Mouse (Mus musculus) embryo, embryonic 9.5 days (tissue): ENCODE measurements around the gene Prox2.
A peak's percentile ranks its signal among the peaks of the same experiment; 100 is the strongest.

Experiments used
- DNase-seq: peaks from one replicate; pipeline ENCODE4 v3.0.0-alpha.2; 2017; ENCODE audit errors: extremely low spot score

Prox2 gene

GRCm38 (mm10) chr12:85131361-85131760, 20.8 kb upstream of the Prox2 start:
- no peak for DNase-seq

GRCm38 (mm10) chr12:85129426-85129978, 18.9 kb upstream of the Prox2 start:
- DNase-seq: no peak

DNA sequence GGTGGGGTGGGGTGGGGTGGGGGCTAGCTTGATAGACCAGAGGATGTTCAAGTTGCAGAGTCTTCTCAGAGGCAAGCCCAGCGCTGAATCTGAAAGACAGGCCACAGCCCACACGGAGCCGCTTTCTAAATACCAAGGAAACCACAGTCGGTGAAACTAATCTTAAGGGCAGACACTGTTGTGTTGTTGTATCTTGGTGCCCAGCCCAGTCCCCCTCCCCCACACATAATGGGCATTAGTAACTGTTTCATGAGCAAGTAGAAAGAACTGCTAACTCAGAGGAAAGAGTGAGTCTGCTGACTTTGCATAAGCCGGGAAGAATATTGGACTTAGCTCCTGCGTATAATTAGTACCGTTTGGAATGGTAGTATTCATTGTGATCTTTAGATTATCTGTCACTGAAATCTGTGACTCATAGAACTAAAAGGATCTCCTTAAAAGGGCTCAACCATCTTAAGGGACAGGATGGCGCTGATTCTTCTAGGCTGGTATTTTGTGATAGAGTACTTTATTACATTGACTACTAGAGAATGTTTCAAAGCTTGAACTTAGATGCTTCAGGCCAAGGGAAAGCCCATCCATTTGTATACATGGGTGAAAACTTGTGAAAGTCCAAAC, 16.5 kb upstream of the Prox2 start:
- no peak for DNase-seq

DNA sequence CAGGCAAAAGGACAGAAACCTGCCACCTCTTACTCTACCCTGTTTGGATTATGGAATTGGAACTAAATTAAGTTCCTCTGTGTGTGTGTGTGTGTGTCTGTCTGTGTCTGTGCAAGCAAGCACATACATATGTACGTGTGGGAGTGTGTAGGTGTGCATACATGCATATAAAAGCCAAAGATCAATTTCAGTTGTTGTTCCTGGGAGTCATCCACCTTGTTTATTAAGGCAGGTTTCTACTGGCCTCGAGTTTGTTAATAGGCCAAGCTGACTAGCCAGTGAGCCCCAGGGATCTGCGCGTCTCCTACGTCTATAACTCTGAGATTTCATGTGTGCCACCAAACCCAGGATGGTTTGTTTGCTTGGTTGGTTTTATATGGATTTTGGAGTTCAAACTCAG, 14.2 kb upstream of the Prox2 start:
- no peak for DNase-seq

DNA sequence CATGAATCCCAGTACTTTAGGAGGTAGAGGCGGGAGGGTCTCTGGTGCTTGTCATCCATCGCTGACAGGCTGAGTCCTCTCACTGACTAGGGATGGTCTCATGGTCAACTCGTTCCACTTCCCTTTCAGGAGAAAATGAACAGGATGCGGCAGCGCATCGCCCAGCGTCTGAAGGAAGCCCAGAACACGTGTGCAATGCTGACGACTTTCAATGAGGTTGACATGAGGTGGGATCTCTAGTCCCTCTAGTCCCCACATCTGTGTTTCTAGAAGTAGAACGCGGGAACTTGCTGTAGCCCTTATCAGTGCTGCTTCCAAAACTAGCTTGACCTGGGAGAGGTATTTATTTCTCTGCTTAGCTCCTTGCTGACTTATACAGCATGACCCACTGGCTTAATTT, 13.1 kb upstream of the Prox2 start:
- no peak for DNase-seq

DNA sequence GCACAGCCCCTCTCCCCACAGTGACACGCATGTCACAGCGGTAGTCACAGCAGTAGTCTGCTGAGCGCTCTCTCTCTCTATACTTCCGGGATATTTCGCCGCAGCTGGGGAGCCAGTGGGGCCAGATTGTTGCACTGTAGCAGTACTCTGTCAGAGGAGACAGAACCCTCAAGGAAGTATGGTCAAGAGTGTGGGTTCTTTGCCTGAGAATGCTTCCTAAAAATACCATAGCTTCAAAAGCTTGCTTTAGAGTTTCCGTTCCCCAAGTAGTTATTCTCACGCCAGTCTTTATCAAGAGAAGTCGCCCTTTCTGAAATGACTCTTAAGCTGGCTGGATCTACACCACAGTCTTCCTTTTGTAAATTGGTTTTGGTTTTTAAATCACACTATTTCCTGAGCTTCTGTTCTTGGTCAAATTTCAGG, 12.6 kb upstream of the Prox2 start:
- DNase-seq: no peak

DNA sequence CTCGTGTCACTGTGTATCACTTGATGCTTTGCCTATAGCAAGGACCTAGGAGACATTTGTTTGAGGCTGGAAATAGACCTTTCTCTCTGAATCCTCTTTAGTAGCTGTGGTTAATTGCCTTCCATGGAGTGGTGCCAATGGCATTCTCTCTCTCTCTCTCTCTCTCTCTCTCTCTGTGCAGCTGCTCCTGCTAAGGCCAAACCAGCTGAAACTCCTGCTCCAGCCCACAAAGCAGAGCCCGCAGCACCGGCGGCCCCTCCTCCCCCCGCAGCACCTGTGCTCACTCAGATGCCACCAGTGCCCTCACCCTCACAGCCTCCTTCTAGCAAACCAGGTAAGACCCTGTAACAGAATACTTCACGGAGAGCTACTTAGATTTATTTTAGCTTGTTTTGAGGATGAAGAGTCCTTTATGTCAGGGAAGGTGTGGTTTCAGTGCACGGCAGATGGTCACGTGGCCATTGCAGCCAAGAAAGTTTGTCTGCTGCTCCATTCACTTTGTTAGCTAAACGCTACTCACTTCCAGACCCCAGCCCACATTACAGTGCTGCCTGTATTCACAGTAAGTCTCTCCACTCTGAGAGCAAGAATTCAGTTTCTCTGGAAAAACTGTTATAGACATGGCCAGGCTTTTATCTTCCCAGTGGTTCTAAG, 11.4 kb upstream of the Prox2 start:
- DNase-seq: no peak

GRCm38 (mm10) chr12:85115678-85116077, 5.1 kb upstream of the Prox2 start:
- no peak for DNase-seq

GRCm38 (mm10) chr12:85113917-85114316, 3.4 kb upstream of the Prox2 start:
- no peak for DNase-seq

DNA sequence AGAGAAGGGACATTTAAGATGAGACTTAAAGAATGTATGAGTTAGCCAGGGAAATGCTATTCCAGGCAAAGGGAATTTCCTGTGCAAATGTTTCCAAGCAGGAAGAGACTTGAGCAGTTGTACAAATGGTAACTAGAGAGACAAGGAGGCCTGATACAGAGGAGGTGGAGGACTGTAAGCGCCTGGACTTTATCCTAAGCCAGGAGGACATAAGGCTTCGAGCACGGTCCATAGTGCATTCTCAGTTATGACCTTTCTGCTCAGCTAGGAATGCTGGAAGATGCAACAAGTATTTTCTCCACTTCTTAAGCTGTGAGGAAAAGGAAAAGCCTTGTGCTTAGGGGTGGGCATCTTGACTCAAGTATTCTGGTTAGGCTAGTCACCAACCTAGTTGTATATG, 2.8 kb upstream of the Prox2 start:
- DNase-seq: no peak

DNA sequence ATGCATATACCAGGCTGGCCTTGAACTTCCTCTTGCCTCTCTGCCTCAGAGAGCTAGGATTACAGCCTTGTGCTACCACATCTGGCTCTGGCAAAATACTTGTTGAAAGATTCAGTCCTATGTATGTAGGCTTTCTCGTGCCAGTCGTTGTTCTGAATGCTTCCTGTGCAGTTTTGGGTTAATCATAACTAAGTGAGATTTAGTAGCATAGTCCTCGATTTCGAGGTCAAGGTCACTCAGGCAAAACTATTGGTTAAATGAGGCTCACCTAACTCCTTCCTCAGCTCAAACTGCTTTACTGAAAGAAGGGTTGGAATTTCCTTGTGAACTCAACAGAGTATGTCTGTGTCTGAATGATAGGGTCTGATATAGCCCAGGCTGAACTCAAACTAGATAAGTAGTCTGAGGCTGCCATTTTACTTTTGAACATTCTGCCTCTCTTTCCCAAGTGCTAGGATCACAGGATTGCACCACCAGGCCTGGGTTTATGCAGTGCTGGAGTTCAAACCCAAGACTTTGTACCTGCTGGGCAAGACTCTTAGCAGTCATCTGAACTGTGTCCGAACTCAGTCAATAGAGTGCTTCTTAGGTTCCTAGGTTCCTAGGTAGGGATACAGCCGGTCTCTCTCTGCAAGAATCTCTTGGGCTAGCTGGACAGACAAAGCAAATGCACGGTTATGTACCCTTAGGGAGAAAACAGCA, 2.1 kb upstream of the Prox2 start:
- no peak for DNase-seq

GRCm38 (mm10) chr12:85110011-85110697, 405 bp downstream of the Prox2 start:
- DNase-seq: no peak

- no peak for DNase-seq
Observed at GRCm38 (mm10) chr12:85109426-85109825, 1.1 kb downstream of the Prox2 start.

DNA sequence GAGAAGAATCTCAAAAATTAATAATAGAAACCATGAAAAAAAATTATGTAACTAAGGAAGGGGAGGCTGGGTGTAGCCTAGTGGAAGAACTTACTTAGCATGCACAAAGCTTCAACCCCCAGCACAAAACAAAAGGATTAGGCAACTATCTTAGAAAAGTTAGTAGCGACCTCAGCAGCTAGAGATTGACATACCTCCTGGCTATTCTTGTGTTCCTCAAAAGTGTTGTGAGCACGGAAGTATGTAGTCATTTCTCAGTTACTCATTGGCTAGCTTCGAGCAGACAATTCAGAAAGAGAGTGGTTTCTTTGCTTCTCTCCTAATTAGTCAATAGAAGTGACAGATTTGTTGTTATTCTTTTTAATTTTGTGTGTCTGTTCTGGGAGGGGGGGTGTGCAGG, 1.9 kb downstream of the Prox2 start:
- no peak for DNase-seq

- peak; percentile 61 for DNase-seq
Observed at GRCm38 (mm10) chr12:85106292-85106691, 4.3 kb downstream of the Prox2 start.

- no peak for DNase-seq
Observed at GRCm38 (mm10) chr12:85104789-85105188, 5.8 kb downstream of the Prox2 start.

- DNase-seq: no peak
Observed at GRCm38 (mm10) chr12:85103096-85103495, 7.5 kb downstream of the Prox2 start.

DNA sequence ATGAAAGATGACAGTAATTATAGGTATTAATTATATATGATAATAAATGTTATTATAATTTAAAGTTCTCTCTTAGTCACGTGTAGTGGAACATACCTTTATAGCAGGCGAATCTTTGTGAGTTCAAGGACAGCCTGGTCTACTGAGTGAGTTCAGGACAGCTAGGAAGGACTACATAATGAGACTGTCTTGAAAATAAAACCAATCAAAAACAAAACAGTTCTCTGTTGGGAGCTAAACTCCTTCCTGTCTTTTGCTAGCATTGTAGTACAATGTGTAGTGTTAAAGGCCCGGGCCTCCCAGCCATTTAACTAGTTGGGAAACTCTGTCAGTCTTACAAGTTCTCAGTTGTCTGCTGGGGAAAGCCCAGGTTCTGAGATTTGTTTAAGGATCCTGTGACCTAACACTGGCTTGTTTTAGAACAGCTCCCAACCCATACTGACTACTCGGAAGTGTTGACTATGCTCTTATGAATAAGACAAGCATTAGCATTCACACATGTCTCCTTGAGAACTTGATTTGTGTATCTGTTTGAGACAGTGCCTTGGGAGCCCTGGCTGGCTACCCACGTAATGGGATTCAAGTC, 8.9 kb downstream of the Prox2 start:
- no peak for DNase-seq

DNA sequence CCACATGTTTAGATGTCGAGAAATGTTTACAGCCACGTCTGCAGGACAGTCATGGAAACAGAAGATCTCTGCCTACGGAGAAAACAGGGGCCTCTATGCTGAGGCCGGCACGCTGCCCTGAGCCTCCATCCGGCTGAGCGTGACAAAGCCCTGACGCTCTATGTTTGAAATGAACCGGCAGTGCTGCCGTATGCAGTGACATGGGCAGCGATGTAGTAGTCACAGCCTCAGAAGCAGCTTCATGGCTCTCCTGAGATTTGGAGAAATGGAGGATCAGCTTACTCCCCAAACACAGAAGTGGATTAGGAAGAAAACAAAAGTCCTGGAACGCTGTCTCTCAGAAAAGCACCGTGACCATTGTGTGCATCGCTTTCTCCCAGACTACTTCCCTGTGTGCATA, 9.6 kb downstream of the Prox2 start:
- DNase-seq: no peak

GRCm38 (mm10) chr12:85095859-85096258, 14.7 kb downstream of the Prox2 start:
- DNase-seq: no peak

GRCm38 (mm10) chr12:85095146-85095545, 15.4 kb downstream of the Prox2 start:
- DNase-seq: no peak

DNA sequence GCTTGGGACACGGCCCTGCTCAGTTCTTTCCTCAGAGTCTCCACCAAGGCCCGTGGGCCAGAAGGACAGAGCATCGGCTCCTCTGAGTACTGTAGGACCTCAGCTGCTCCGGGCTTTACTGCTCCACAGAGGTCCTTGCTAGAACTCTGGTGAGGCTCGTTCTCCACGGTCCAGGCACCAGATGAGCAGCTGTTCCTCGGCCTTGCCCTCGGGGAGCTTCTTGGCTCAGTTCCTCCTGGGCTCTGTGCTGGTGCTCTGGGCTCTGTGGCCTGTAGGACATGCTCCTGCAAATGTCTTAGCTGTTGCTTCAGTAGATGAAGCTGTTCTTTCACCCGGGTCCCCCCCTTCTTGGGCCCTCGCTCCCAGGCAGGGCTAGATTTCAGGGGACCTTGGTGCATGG, 15.9 kb downstream of the Prox2 start:
- DNase-seq: no peak
